Mouse (Mus musculus): ENCODE data around the gene Enho. TPM values are rescaled to one million over a fixed set of nuclear protein-coding genes. Genes with fewer than 3 reads are reported as not detected.
"Not testable (repeated sequence)": the region's sequence is repeated elsewhere in the genome, so short reads cannot be mapped to it uniquely, and the experiment has no call there.

The Enho gene
- total RNA-seq (2022) = 1 to 10 TPM; 3.8 to 5.6 (median 4.9) TPM

DNA sequence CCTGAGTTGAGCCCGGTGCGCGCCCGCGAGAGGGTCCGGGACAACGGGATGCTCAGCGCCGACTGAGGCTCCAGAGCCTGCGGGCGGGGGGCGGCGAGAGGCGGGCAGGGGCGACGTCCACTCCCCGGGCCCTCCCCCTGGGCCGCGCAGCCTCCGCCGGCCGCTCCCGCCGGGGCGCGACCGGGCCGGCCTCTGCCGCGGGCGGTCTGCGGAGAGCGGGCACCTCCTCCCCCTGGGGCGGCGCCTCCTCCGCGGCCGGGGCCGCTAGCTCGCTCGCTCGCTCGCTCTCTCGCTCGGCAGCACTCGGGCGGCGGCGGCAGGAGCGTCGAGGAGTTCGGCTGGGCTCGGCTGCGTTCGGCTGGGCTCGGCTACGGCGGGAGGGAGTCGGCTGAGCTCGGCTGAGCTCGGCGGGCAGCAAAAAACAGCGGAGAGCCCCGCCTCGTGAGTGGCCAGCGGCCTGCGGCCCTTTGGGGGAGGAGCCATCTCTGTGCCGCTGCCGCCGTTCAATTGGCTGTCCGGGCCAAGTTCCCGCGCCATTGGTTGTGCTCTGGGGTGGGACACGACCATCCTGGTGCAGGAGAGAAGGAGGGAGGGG is at the start of gene Enho:
TSS of gene Enho (minus strand) at position 412 of the 595 bp plus-strand sequence.
- DNase-seq = peak; percentile 91

DNA sequence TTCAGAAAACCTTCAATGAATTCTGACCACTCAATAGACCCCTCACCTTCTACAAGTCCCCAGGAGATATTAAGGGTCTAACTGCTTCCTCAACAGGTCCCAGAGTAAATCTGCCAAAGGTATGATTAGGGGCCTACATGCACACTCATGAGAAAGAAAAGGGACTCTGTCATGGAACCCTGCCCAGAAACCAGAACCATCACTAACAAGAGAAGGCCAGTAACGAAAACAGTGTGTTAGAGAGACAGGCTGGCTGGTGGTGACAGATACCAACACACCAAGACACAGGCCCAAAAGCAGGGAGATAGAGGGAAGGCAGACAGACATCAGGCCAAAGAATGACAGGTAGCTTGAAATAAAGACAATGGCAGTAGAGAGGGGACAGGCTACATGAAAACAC is 48.4 kb upstream of the Enho start:
- not testable (repeated sequence) for DNase-seq

DNA sequence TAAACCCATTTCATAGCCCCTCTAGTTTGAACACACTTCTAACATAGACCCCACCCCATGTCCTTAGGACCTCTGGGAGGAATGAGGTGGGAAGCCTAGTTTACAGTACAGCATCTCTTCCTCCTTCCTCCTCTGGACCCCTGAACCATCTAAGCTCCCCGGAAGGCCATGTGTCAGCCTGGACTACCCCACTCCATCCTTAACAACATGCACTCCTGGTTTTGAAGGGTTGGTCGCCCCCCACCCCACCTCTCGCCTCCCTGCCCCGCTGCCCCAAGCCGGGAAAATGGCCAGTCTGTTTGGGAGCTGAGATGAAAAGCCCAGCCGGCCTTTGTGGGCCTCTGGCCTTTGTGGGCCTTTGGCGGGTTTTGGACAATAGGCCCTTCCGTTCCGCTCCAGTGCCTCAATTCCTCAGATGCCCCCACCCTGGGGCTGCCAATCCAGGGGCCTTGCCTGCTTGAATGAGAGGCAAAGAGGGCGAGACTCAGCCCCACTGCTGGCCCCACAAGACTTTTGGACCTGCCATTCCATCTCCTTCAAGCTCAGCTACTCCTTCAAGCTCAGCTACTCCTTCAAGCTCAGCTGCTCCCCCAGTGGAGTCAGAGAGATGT is 45.9 kb upstream of the Enho start:
- not testable (repeated sequence) for DNase-seq

DNA sequence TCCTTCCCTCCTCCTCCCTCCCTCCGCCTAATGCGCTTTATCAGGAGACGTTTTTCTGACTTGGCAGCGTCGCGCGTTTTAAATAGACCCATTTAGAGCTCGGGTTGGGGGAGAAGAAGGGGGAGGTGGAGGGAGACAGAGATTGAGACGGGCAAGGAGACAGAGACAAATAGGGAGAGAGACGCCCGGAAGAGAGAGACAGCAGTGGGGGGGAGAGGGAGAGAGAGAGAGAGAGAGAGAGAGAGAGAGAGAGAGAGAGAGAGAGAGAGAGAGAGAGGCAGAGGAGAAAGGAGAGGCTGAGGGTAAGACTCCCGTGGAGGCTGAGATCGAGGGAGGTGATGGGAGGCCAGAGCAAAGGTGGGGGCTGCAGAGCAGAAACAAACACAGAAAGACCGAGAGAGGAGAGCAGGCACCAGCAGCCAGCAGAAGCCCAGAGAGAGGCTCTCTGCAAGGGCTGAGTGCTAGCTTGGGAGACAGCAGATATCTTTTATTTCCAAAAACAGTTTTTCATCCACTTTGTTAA is 44.9 kb upstream of the Enho start:
- DNase-seq = not testable (repeated sequence)

DNA sequence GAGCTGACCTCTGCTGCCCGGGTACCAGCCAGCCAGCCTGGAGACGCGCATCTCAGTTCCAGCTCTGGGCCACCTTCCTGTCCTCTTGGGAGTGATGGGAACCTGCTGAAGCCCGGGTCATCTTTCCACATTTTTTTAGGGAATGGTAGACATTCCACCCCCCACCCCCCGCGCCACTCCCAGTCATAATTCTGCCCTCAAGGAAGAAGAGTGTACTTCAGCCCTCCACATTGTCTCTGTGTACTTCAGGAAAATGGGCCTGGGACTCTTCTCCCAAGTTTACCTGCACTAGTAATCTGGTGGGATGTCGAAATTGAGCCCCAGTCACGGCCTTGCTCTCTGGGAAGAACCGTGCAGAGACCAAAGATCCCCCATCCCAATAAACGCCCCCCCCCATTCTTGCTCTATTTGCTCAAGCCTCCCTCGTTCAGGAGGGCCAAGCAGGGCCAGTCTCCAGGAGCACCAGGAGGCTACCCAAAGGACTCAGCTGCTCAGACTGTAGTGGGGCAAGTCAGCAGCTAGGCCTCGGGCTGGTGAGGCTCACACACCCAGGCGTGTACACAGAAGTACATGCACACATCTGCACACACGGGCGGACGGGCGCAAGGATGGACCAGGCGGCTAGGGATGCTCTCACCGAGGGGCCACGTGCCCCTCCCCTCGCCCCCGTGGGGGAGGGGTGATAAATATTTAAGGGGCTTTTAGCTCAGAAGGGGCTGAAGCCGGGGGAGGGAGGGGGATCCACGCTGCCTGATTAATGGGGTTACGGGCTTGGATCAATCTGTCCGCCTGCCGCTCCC is 44.2 kb upstream of the Enho start:
- not testable (repeated sequence) for DNase-seq

DNA sequence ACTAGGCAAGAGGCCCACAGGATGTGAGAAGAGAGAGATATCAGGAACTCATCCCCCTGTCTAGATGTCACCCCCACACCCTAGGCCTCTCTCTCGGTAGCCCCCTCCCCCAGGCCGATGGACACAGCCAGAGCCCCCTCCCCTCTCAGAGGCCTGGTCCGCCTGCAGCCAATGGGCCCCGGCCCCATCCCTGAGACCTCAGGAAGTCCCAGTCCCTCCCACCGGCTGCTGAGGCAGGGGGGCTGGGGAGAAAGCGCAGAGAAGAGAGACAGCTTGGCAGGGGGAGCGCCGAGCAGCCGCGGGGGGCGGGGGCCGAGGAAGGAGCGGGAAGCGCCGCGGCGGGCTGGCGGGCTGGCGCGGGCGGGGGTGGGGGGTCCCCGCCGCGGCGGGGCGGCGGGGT is 43.2 kb upstream of the Enho start:
- DNase-seq = not testable (repeated sequence)

DNA sequence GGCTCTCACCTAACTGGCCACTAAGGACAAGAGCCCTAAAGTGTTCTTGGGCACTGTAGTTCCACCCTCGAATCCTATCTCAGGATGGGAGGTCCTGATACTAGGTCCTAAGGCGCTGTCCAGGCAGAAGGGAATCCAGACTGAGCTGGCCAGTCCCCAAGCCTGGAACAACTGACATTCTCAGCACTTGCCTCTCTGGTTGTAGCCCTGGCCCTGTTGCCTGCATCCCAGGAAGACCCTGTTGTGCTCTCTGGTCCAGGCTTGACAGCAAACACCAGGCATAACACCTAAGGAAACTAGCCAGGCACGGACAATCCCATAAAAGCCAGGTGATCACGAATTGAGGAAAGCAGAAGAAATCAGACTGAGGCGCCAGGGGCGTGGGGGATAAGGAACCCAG is 42.7 kb upstream of the Enho start:
- no peak for DNase-seq

DNA sequence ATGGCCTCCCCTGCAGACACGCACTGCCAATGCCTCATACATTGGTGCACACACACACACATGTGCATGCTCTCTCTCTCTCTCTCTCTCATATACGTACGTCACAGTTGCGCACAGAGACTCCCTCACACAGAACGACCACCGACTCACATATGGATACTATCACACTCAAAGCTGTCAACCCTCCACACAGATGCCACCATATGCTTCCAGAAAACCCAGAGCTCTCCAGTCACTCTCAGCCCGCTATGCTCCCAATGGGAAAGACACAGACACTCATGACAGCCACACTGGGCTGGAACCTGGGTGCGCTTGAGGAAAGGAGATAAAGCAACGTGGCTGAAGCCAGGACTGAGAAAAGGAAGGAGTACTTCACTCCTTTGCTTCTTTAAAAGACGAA is 41.8 kb upstream of the Enho start:
- no peak for DNase-seq

DNA sequence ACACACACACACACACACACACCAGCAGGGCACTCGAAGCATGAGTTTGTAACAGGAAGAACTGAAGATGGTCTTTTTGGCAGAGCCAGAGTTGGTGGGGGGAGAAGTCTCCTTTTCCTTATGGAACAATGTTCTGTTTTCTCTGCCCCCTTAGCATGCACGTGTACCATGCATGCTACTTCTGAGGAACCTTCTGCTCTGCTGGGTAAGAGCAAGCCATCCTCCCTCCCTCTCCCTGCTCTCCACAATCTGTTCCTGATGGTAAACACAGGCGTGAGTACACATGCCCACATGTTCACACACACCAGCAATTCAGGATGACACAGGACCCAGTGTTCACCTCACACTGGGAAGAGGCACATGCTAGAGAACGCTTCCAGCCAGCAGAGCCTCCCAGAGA is 41.1 kb upstream of the Enho start:
- DNase-seq = no peak

DNA sequence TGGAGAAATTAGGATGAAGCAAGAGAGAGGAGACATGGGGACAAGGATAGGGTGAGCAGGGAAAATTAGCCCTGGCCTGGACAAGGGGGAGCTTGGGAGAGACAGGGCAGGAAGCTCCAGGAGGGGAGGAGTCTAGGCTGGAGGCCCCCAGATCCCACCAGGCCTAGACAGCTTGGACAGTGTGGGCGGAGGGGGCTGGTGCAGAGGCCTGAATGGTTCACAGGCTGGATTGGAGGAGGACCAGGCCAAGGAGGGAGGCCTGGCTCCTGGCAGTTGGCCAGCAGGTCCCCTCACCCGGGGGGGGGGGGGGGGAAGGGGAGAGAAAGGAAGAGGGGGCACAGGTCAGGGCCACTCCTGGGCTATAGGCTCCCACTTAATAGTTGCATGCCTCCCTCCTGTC is 39.2 kb upstream of the Enho start:
- no peak for DNase-seq

DNA sequence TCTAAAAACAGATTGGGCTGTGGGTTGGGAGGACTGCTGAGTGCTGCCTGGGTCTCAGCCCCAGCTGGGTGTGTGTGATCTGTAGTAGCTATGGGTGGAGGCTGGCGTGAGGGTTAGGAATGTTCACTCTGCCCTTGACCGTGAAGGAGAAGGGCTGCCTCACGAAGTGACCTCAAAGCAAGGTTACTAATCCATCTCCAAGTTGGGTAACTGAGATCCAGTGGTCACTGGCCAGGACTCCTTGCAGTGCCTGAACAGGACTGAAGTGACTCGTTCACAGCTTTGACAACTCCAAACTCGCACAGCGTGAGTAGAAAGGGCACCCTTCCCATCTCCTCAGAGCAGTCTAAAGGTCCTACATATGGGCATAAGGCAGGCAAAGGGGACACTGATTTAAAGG is 38.7 kb upstream of the Enho start:
- peak; percentile 78 for DNase-seq

DNA sequence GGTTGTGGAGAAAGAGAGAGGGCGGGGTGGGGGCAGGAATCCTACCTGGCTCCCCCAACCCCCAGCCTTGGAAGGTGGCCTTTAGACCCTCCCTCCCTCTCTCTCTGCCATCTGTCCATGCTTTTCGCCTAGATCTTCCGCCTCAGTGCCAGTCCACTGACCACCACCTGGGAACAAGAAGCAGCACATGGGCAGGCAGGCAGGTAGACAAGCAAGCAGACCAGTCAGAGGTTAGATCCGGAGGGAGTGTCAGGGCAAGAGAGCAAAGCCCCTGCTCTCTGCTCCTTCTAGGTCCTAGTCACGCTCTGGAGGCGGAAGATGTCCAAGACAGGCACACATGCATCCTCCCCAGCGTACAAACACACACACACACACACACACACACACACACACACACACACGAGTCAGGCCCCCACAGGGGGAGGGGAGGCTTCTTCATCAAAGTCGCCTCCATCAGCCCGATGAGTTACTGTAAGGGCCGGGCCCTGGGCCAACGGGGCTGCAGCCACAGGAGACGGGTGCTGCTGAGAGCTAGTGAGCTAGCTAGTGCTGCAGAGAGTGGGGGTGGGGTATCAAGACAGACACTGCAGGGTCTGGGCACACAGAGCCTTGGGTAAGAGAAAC is 37.0 kb upstream of the Enho start:
- peak; percentile 82 for DNase-seq

DNA sequence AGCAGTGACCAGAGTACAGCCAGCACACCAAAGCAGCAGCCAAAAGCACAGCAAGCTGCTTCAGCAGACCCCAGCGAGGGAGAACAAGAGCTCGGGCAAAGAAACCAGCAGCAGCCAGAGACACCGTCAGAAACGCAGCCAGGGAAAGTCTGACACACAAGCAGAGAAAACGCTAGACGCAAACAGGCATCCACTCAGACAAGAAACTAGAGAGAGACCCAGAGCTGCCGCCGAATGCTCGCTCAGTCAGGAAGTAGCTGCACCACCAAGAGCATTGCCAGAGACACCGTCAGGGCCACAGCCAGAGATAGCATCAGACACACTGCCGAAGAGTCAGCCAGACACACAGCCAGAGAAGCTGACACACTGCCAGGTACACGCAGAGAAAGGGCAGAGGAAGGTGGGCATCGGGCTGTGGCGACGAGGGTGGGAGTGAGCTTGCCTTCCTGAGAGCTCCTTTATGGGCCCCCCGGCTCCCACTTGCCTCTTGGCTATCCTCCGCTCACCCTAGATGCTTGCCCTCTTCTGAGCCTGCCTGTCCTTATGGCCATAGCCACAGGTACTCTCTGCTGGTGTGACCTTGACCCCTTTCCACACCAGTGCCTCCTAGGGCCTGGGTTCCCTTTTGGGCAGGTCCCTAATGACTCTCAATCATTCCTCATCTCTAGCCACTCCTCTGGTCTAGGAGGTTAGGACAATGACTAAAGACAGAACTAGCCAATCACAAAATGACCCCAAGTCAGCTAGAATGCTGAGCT is 36.3 kb upstream of the Enho start:
- peak; percentile 66 for DNase-seq

DNA sequence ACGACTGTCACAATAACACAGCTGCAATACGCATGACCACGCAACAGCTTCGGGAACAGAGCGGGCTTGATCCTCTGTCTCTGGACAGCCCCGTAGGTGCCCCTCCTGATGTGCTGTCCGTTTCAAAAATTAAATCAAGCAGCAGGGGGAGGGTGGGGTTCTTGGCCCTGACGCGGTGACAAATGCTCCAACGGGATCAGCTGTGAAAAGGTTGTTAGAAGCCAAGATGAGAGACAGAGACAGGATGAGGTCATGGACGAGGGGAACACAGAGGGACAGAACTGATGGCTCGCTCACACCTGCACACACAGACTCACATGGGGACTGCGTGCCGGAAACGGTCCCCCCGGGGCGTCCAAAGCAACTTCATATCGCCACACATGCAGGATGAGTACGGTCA is 33.1 kb upstream of the Enho start:
- no peak for DNase-seq

DNA sequence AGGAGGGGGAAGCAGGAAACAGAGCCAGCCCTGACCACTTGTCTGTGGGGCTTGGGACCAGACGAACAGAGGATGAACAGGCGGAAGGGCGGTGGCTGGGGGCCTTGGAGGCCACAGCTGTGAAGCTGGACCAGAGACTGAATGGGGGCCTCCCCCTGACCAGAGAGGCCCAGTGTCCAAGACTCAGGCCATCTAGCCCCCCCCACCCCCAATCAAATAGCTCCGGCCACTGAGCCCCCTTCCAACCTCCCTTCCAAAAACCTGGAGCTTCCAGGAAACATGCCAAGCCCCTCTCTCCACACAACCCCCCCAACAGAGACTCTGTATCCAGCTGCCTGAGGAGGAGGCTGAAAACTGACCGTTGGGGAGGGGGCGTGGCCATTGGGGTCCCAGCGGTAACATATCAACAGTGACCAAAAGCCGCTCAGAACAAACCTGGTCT is 32.4 kb upstream of the Enho start:
- no peak for DNase-seq

DNA sequence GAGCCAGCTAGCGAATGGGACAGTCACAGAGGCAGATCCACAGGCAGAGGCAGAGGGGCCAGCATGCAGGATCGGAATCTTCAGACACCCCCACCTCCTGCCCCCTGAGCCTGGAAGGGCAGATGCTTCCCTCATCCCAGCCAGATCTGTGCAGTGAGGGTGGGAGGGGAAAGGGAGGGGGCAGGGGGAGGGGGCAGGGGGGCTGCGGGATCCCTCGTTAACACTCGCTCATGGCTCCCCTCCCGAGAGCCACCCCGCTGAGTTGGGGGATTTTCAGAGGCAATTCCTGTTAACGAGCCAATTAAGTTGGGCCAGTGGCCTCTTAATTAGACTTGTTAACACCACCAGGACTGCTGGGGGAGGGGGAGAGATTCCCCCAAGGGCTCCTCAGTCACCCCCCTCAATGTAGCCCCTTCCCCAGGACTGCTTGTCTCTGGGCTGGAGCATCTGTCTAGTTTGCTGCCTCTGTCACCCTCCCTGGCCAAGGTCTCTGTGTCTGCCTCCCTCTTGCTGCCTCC is 31.9 kb upstream of the Enho start:
- DNase-seq = no peak

DNA sequence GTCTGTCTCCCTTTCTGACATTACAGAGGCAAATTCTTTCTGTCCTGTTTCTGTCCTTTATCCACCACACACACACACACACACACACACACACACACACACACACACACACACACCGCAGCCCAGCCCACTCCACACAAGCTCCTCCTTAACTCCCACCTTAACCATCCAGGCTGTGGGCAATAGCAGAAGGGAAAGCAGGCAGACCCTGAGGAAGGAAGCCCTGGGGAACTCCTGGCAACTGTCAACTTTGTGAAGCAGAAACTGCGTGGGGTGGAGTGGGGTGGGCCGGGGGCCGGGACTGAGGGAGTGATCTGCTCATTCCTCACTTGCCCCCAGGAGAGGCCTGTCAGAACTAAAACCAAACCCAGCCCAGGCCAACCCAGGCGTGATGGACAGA is 31.4 kb upstream of the Enho start:
- DNase-seq = no peak

DNA sequence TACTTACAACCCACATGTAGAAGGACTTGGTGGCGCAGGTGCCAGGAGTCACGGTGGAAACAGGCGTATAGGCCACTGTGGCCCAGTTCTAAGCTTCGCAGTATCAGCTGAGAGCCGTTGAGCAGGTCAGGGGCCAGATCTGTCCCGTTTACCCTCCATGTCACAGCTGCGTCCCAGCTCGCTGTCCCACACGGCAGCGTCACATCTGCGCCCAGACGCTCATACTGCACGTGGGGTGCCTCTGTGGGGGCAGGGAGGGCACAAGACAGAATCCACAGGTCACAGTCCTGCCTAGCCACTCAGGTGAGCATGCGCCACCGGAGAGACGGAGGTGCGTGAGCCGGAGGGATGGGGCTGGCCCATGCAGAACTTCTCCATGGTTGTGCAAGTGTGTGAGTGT is 30.7 kb upstream of the Enho start:
- DNase-seq = no peak

DNA sequence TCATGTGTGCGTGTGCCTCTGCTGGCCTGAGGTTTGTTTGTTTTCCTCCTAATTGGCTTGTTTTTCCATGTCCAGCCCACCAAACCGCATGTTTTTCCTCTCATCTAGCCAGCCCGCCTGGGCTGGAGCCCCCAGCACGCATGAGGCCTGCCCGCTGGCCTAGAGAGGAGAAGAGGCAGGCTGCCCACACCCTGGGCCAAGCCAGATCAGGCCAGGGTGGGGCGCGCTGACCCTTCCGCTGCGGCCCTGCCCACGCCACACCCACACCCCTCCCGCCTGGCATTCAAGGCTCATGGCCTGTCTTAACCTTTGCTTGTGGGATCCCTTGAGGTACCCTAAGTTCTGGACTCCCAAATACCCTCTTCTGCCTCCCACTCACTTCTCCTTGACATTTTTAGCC is 26.5 kb upstream of the Enho start:
- DNase-seq = no peak

DNA sequence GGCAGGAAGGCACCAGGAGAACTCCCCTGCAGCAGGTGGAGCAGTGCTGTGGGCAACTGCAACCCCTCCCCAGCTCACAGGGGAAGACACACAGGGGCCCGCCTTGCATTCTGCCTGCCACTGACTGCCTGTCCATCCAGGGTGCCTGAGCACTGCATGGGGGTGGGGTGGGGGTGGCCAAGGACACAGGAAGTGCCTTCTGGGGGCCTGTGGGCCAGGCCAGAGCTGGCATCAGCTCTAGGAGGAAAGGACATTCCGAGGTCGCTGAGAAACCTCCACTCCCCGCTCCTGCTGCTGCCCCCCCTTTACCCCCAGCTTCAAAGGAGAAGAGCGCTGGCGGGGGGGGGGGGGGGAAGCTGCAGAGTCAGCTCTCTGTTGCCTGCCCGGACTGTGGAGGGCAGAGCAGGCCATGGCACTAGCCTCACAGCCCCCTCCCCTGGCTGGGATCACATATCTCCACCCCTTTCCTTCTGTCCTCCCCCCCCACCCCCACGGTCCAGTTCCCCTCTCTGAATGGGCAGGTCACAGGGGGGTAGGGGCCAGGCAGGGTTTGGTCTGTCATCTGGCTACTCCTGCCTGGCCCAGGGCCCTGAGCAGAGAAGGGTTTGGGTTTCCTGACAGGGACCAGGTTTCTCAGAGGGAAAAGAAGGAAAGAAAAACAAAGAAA is 25.0 kb upstream of the Enho start:
- no peak for DNase-seq

DNA sequence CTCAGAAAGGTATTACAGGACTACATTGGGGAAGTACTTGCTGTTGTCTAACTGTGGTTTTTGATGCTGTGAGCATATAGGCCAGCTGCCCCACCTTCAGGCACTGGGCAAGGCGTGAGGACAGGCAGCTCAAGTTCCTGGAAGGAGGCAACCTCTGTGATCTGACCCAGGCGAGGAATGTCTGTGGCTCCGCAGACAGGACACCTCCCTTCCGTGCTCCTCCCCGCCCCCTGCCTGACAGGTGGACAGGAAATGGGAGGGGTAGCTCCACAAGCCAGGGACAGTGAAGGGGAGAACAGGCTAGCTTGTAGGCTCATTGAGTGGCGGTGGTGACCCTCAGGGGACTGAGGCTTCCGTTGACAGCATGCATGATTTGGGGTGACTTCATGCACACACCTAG is 24.4 kb upstream of the Enho start:
- no peak for DNase-seq

DNA sequence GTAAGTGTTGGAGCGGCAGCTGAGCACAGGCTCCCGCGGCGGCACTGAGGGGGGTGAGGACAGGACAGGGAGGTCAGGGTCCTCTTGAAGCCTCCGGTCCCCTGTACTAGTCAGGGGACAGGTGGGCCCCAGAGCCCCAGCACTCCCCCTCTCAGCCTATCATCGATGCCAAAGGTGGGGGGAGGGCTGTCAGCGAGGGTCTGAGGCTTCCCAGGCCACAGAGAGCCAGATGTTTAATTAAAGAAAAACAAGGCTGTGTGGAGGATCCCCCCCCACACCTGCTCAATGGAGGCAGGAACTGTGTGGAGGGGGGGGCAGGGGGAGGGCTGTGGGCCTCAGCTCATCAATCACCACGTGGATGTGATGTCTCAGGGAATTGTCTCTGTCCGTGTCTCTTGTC is 23.5 kb upstream of the Enho start:
- DNase-seq = no peak

Data from adrenal gland, adult 8-10 months (tissue).